19 mouse cellular contexts compared by ENCODE assay signal in genomic region chr4:55245789-55246188, GRCm38 (mm10).
"Had no signal": no experiment of that assay in that cellular context is flagged by ENCODE, and none has a peak within 500 bp of the region (broad histone marks: within the 10 kb centered on the region; RNA-seq: fewer than 3 reads in every experiment).

No protein-coding gene starts in this region.

- H3K4me3 ChIP-seq: layer of hippocampus, adult 2 months; left cerebral cortex, adult 2 months; limb, embryonic 12.5 days; limb, embryonic 15.5 days; liver, embryonic 13.5 days; stomach, embryonic 15.5 days had no signal

- H3K4me1 ChIP-seq: limb, embryonic 12.5 days; limb, embryonic 15.5 days; liver, embryonic 13.5 days; stomach, embryonic 15.5 days had no signal

- DNase-seq: kidney, adult 18-20 months; kidney, adult 9 months; kidney, postnatal 25 days; layer of hippocampus, adult 9-11 months; left cerebral cortex, postnatal 4 days; liver, embryonic 13.5 days; lung, adult 2 months; lung, postnatal 14 days; lung, postnatal 4 days; midbrain, embryonic 14.5 days; right cerebral cortex, postnatal 25 days; spleen, adult 18-20 months; thymus, postnatal 25 days had no signal

- H3K36me3 ChIP-seq: limb, embryonic 12.5 days; limb, embryonic 15.5 days; liver, embryonic 13.5 days; stomach, embryonic 15.5 days had no signal

- H3K27ac ChIP-seq: kidney, postnatal 0 days; layer of hippocampus, adult 2 months; left cerebral cortex, adult 2 months; limb, embryonic 12.5 days; limb, embryonic 15.5 days; liver, embryonic 13.5 days; stomach, embryonic 15.5 days had no signal

- H3K27me3 ChIP-seq: limb, embryonic 12.5 days; limb, embryonic 15.5 days; liver, embryonic 13.5 days; stomach, embryonic 15.5 days had no signal

- H3K9ac ChIP-seq: limb, embryonic 12.5 days; limb, embryonic 15.5 days; liver, embryonic 13.5 days; stomach, embryonic 15.5 days had no signal
